In the genomic region with DNA sequence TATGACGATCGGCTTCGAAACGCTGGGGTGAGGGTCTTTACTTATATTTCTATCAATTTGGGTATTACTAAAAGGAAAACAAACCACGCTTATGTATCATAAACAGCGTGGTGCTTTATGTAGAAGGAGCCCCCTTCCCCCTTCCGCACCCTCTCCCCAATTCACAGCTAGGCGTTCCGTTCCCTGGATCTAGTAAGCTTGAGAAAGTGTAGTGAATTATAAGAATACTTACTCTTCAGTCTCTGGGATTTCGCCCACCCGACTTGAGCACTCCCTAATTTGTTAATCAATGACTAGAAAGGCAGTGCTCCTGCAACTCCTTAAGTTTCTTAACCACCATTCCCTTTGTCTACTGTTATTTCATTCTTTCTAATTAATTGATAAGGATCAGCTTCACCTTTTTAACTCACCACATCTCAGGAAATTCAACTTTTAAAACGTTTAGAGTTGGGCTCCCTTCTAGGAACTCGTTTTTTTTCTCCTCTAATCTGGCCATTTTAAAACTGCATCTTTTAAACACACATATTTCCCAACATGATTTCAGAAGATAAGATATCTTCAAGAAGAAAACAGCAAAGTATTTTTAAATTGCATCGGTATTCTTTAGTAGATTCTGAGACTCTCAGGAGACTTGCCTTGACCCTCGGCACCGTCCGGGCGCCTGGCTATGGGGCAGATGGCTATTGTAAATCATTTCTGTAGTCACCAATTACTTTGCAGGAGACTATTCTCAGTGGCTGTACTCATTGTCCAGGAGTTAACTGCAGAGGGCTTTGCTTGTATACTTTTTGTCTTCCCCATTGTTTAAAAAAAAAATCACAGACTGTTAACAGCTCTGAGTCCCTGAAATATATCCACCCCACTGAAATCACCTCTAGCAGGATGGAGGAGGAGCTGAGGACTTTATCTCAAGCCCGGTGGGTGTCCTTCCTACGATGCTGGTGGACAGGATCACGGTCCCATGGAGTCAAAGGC, we compare ENCODE assay signal across 8 mouse cellular contexts. TPM values are rescaled to one million over a fixed set of nuclear protein-coding genes. Genes with fewer than 3 reads are reported as not detected.
DNase-seq lines count a peak whose midpoint lies in the region; ATAC-seq and TF ChIP-seq lines count a peak whose summit lies in the region.

No protein-coding gene starts in this region.

- ATAC-seq in lung, embryonic 14.5 days (ENCODE audit: insufficient read depth): no peak
- ATAC-seq in forebrain, embryonic 14.5 days: no peak
- no peak for ATAC-seq in limb, embryonic 15.5 days (ENCODE audit: insufficient number of reproducible peaks, low FRiP score, low TSS enrichment, low read depth)
- no peak for ATAC-seq in stomach, embryonic 15.5 days (ENCODE audit: insufficient read depth, low FRiP score, low read depth)

- 1% methylated on average over 21 of the region's 21 CpGs for WGBS in lung, embryonic 14.5 days
- under 1% methylated on average over 21 of the region's 21 CpGs for WGBS in forebrain, embryonic 14.5 days
- 3% methylated on average over 21 of the region's 21 CpGs for WGBS in limb, embryonic 15.5 days
- 2% methylated on average over 21 of the region's 21 CpGs for WGBS in stomach, embryonic 15.5 days

- H3K9me3 ChIP-seq in lung, embryonic 14.5 days (ENCODE audit: low read depth, low read length): no peaks in the 10 kb centered on the region
- H3K9me3 ChIP-seq in forebrain, embryonic 14.5 days (replicated peaks; ENCODE audit: control insufficient read depth, low read length): no peaks in the 10 kb centered on the region
- H3K9me3 ChIP-seq in limb, embryonic 15.5 days: no peaks in the 10 kb centered on the region
- H3K9me3 ChIP-seq in stomach, embryonic 15.5 days: no peaks in the 10 kb centered on the region

- TF ChIP-seq CTCF in lung, embryonic 14.5 days (IDR thresholded peaks at IDR 0.05; ENCODE audit: low read depth): no peak

- H3K4me2 ChIP-seq in lung, embryonic 14.5 days: peak overlapping the region; percentile 78
- H3K4me2 ChIP-seq in forebrain, embryonic 14.5 days (ENCODE audit: low read length): peak overlapping the region; percentile 87
- H3K4me2 ChIP-seq in limb, embryonic 15.5 days: peak overlapping the region; percentile 86
- H3K4me2 ChIP-seq in stomach, embryonic 15.5 days: peak overlapping the region; percentile 67

- H3K36me3 ChIP-seq in lung, embryonic 14.5 days (ENCODE audit: insufficient read depth): no peaks in the 10 kb centered on the region
- no peaks in the 10 kb centered on the region for H3K36me3 ChIP-seq in forebrain, embryonic 14.5 days (ENCODE audit: control insufficient read depth, insufficient read depth, low read length)
- H3K36me3 ChIP-seq in limb, embryonic 15.5 days: no peaks in the 10 kb centered on the region
- no peaks in the 10 kb centered on the region for H3K36me3 ChIP-seq in stomach, embryonic 15.5 days

- peak overlapping the region; percentile 97 for H3K27ac ChIP-seq in lung, embryonic 14.5 days (ENCODE audit: low read depth)
- H3K27ac ChIP-seq in forebrain, embryonic 14.5 days (ENCODE audit: low read depth, low read length): peak overlapping the region; percentile 93
- H3K27ac ChIP-seq in limb, embryonic 15.5 days: peak overlapping the region; percentile 97
- peak overlapping the region; percentile 97 for H3K27ac ChIP-seq in stomach, embryonic 15.5 days

- H3K4me3 ChIP-seq in lung, embryonic 14.5 days (ENCODE audit: low read depth, low read length): peak overlapping the region; percentile 80
- peak overlapping the region; percentile 78 for H3K4me3 ChIP-seq in forebrain, embryonic 14.5 days (ENCODE audit: low read depth, low read length)
- peak overlapping the region; percentile 77 for H3K4me3 ChIP-seq in limb, embryonic 15.5 days
- peak overlapping the region; percentile 67 for H3K4me3 ChIP-seq in stomach, embryonic 15.5 days (replicated peaks)

- H3K9ac ChIP-seq in lung, embryonic 14.5 days: peak overlapping the region; percentile 87
- H3K9ac ChIP-seq in forebrain, embryonic 14.5 days (ENCODE audit: low read length): peak overlapping the region; percentile 84
- H3K9ac ChIP-seq in limb, embryonic 15.5 days: peak overlapping the region; percentile 84
- peak overlapping the region; percentile 73; the same call in 1 of the 2 replicates for H3K9ac ChIP-seq in stomach, embryonic 15.5 days

- H3K4me1 ChIP-seq in lung, embryonic 14.5 days (ENCODE audit: insufficient read depth): peaks cover 6% of the 10 kb centered on the region; the same call in 1 of the 2 replicates
- H3K4me1 ChIP-seq in forebrain, embryonic 14.5 days (ENCODE audit: control insufficient read depth, insufficient read depth, low read length): peaks cover 19% of the 10 kb centered on the region
- peaks cover 8% of the 10 kb centered on the region for H3K4me1 ChIP-seq in limb, embryonic 15.5 days
- 0 out of 2 replicates have a peak, but pooled peaks cover 4% of the 10 kb centered on the region for H3K4me1 ChIP-seq in stomach, embryonic 15.5 days

- no peaks in the 10 kb centered on the region for H3K27me3 ChIP-seq in lung, embryonic 14.5 days (ENCODE audit: insufficient read depth, low read length)
- no peaks in the 10 kb centered on the region for H3K27me3 ChIP-seq in forebrain, embryonic 14.5 days (replicated peaks; ENCODE audit: control insufficient read depth, insufficient read depth, low read length)
- H3K27me3 ChIP-seq in limb, embryonic 15.5 days: no peaks in the 10 kb centered on the region
- H3K27me3 ChIP-seq in stomach, embryonic 15.5 days (replicated peaks): no peaks in the 10 kb centered on the region

- peak; percentile 53 for DNase-seq in lung, embryonic 14.5 days
- no peak for DNase-seq in lung, postnatal 14 days
- peak; percentile 58 for DNase-seq in forebrain, embryonic 14.5 days (ENCODE audit: low spot score)
- DNase-seq in urinary bladder, postnatal 36 days (ENCODE audit: low spot score in 2 of 2): no peak
- DNase-seq in spleen, postnatal 10 days (ENCODE audit: low spot score in 2 of 2): no peak
- DNase-seq in cerebellum, postnatal 4 days (ENCODE audit: low spot score in 2 of 2): no peak

RNA-seq across cellular contexts. Expression of a gene that starts 2.5 kb away (rescaled TPM):
- polyA plus RNA-seq in lung, embryonic 14.5 days (2014; fragmentation: Nextera tagmentation; extraction: Ambion mirVana): 37.0 and 38.9 TPM in 2 replicates
- 9.0 and 12.1 TPM in 2 replicates for polyA plus RNA-seq in forebrain, embryonic 14.5 days (2014; fragmentation: Nextera tagmentation; extraction: Ambion mirVana)
- 40.1 and 42.5 TPM in 2 replicates for polyA plus RNA-seq in limb, embryonic 15.5 days (2015; fragmentation: Nextera tagmentation; extraction: Ambion mirVana)
- polyA plus RNA-seq in stomach, embryonic 15.5 days (2015; fragmentation: Nextera tagmentation; extraction: Ambion mirVana): 52.4 and 57.0 TPM in 2 replicates

Comparison
In these comparisons a context has a peak if more than half of its experiments do, and no peak if none do; other contexts are left out.
1. DNase-seq: peak in lung, embryonic 14.5 days (single experiment) and forebrain, embryonic 14.5 days (single experiment); none in lung, postnatal 14 days (single experiment), urinary bladder, postnatal 36 days (0 of 2), spleen, postnatal 10 days (0 of 2) and cerebellum, postnatal 4 days (0 of 2).
2. Peak in every context shown above with its lines, with median percentiles within 50 percentile points of each other: H3K27ac ChIP-seq, H3K4me2 ChIP-seq, H3K4me3 ChIP-seq and H3K9ac ChIP-seq.